Mouse (Mus musculus) intestine, embryonic 15.5 days (tissue): ENCODE data around the gene Acsl4. TPM values are rescaled to one million over a fixed set of nuclear protein-coding genes. Genes with fewer than 3 reads are reported as not detected.

ENCODE experiments used
- ATAC-seq: fragments of 200-750 bp; cut with Nextera tagmentation; 2 replicates; pipeline ENCODE4 v1.8.0; 2017; ENCODE audit warnings: moderate TSS enrichment, moderate library complexity
- H3K27ac ChIP-seq: fragments of 300-500 bp; sonication (generic); 2 replicates; pipeline ENCODE4 v1.5.1; 2015; ENCODE audit warnings: mild to moderate bottlenecking, inconsistent platforms
- H3K27me3 ChIP-seq: fragments of 300-500 bp; sonication (generic); replicated peaks from 2 replicates; pipeline ENCODE4 v1.6.1; 2015; ENCODE audit warnings: inconsistent platforms
- H3K36me3 ChIP-seq: fragments of 300-500 bp; sonication (generic); 2 replicates; pipeline ENCODE4 v1.6.1; 2015; ENCODE audit warnings: inconsistent platforms
- H3K4me1 ChIP-seq: fragments of 300-500 bp; sonication (generic); replicated peaks from 2 replicates; pipeline ENCODE4 v1.6.1; 2015; ENCODE audit warnings: inconsistent platforms
- H3K4me2 ChIP-seq: fragments of 300-500 bp; sonication (generic); replicated peaks from 2 replicates; pipeline ENCODE4 v1.6.1; 2015; ENCODE audit warnings: mild to moderate bottlenecking, inconsistent platforms
- H3K4me3 ChIP-seq: fragments of 300-500 bp; sonication (generic); replicated peaks from 2 replicates; pipeline ENCODE4 v1.5.1; 2015; ENCODE audit warnings: inconsistent platforms
- H3K9ac ChIP-seq: fragments of 300-500 bp; sonication (generic); 2 replicates; pipeline ENCODE4 v1.6.1; 2015; ENCODE audit warnings: inconsistent platforms
- H3K9me3 ChIP-seq: fragments of 300-500 bp; sonication (generic); 2 replicates; pipeline ENCODE4 v1.6.1; 2016; ENCODE audit warnings: inconsistent platforms
- WGBS: fragments of 180-500 bp; shearing (Covaris S2); methylation state at CpG from one replicate; pipeline ENCODE4 v1.1.7; 2015; 5-methylcytosine and 5-hydroxymethylcytosine counted together
- polyA plus RNA-seq: library from polyadenylated mRNA; unstranded; fragments of >200 nt; fragmentation: Nextera tagmentation; extraction: Ambion mirVana; gene quantifications from 2 replicates; pipeline ENCODE4 v1.2.1, GENCODE M21; 2015

The Acsl4 gene
- polyA plus RNA-seq, 1 experiment from 2014 or later = 12.6 TPM

GRCm38 (mm10) chrX:142387634-142388033, 2.7 kb downstream of the Acsl4 start:
- no peak for ATAC-seq
- Histone ChIP-seq H3K36me3 (no peaks in the 10 kb centered on the region), H3K27ac (no peak overlapping the region), H3K9ac (no peak overlapping the region), H3K4me1 (no peaks in the 10 kb centered on the region), H3K4me2 (no peak overlapping the region), H3K9me3 (no peaks in the 10 kb centered on the region), H3K4me3 (no peak overlapping the region), H3K27me3 (peaks cover 3% of the 10 kb centered on the region; the same call in 1 of the 2 replicates)
- 95% methylated on average over 1 of the region's 1 CpGs for WGBS

DNA sequence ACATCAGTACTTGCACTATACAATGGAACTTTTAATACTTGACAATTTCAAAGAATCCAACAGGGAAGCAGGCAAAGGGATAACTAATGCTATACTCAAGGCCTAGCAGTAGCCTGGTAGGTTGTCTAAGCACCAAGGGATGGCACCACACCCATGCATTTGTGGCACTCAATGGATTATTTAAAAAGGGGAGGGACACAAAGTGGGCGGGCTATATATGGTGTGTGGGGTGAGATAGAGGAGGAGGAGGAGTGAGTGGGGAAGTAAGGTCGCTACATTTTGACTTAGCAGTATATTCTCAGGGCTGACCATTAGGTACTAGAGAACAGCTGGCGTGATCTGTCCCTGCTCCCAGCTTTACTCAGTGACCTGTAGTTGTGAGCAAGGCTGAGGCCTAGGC, 5.4 kb downstream of the Acsl4 start:
- ATAC-seq = 0 out of 2 replicates have a peak, but pooled peaks have one; percentile 20
- Histone ChIP-seq H3K4me1 (no peaks in the 10 kb centered on the region), H3K4me3 (no peak overlapping the region), H3K27me3 (no peaks in the 10 kb centered on the region), H3K27ac (no peak overlapping the region), H3K36me3 (no peaks in the 10 kb centered on the region), H3K9me3 (no peaks in the 10 kb centered on the region), H3K9ac (no peak overlapping the region), H3K4me2 (no peak overlapping the region)
- 83% methylated on average over 3 of the region's 3 CpGs for WGBS

DNA sequence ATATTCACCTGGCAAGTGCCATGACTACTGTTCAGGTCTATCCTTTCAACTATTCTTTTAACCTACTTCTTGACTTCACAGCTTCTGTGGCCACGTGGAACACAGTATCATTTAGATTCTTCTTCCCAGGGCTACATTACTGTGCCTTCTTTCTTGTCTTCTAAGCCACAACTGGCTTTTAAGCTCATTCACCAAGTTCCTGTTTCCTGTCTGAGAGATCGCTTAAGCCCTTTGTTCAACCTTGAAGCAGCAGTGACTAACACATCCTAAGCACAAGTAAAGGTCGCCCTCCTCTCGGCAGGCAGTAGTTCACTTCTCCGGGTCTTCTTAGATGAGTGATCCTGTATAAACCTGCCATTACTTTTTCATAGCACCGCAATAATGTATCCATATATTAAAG, 10.4 kb downstream of the Acsl4 start:
- no peaks in the 10 kb centered on the region for H3K36me3 ChIP-seq
- 79% methylated on average over 6 of the region's 6 CpGs for WGBS
- no peak overlapping the region for H3K4me3 ChIP-seq
- no peak overlapping the region for H3K9ac ChIP-seq
- ATAC-seq = no peak
- no peaks in the 10 kb centered on the region for H3K9me3 ChIP-seq
- H3K27ac ChIP-seq = no peak overlapping the region
- H3K4me2 ChIP-seq = no peak overlapping the region
- H3K27me3 ChIP-seq = no peaks in the 10 kb centered on the region
- H3K4me1 ChIP-seq = no peaks in the 10 kb centered on the region

GRCm38 (mm10) chrX:142378048-142378447, 12.3 kb downstream of the Acsl4 start:
- H3K4me3 ChIP-seq = no peak overlapping the region
- 86% methylated on average over 6 of the region's 6 CpGs for WGBS
- no peak overlapping the region for H3K4me2 ChIP-seq
- no peaks in the 10 kb centered on the region for H3K27me3 ChIP-seq
- H3K4me1 ChIP-seq = no peaks in the 10 kb centered on the region
- no peak overlapping the region for H3K27ac ChIP-seq
- H3K9ac ChIP-seq = no peak overlapping the region
- no peaks in the 10 kb centered on the region for H3K36me3 ChIP-seq
- no peaks in the 10 kb centered on the region for H3K9me3 ChIP-seq
- ATAC-seq = no peak

DNA sequence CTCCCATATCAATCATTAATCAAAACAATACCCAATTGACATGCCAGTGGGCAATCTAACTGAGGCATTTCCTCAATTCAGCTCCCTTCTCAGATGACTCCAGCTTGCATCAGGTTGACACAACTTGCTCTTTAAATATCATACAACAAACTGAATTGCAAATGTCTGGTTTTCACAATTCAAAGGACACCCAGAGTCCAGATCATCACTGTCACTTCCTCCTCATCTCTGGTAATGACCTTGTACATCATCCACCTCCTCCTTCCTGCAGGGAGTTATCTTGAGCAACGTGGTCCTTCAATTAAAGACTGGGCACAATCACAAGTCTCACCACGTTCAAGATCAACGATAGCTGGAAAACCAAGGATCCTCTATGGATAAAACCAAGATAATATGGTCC, 13.0 kb downstream of the Acsl4 start:
- H3K4me2 ChIP-seq = no peak overlapping the region
- no peak overlapping the region for H3K4me3 ChIP-seq
- 69% methylated on average over 3 of the region's 3 CpGs for WGBS
- no peak for ATAC-seq
- no peaks in the 10 kb centered on the region for H3K36me3 ChIP-seq
- H3K27ac ChIP-seq = no peak overlapping the region
- no peaks in the 10 kb centered on the region for H3K9me3 ChIP-seq
- H3K9ac ChIP-seq = no peak overlapping the region
- no peaks in the 10 kb centered on the region for H3K27me3 ChIP-seq
- H3K4me1 ChIP-seq = no peaks in the 10 kb centered on the region

GRCm38 (mm10) chrX:142376747-142377146, 13.6 kb downstream of the Acsl4 start:
- Histone ChIP-seq H3K27ac (no peak overlapping the region), H3K4me2 (no peak overlapping the region), H3K4me3 (no peak overlapping the region), H3K4me1 (no peaks in the 10 kb centered on the region), H3K9ac (no peak overlapping the region), H3K36me3 (no peaks in the 10 kb centered on the region), H3K27me3 (no peaks in the 10 kb centered on the region), H3K9me3 (no peaks in the 10 kb centered on the region)
- no peak for ATAC-seq
- 51% methylated on average over 3 of the region's 3 CpGs for WGBS

DNA sequence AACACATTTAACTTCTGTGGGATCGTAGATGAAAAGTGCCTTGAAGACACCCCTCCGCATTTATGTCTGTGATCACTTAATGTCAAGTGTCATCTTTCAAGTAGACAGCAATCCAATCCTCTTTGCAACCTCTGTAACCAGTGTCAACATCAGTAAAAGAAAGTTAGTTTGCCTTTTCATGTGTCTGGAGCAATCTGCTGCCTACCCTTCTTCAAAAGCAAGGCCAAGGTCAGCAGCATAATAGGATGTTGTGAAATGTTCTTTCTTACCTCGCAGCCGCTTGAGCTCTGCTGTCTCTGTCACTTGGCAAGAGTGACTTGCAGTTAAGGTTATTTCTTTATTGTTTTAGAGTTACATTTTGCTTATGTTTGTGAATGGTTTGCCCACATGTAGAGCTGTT, 14.8 kb downstream of the Acsl4 start:
- no peak for ATAC-seq
- 85% methylated on average over 4 of the region's 4 CpGs for WGBS
- Histone ChIP-seq H3K9me3 (no peaks in the 10 kb centered on the region), H3K36me3 (no peaks in the 10 kb centered on the region), H3K4me1 (no peaks in the 10 kb centered on the region), H3K27ac (no peak overlapping the region), H3K4me3 (no peak overlapping the region), H3K9ac (no peak overlapping the region), H3K27me3 (no peaks in the 10 kb centered on the region), H3K4me2 (no peak overlapping the region)

- no peak overlapping the region for H3K9ac ChIP-seq
- H3K36me3 ChIP-seq = no peaks in the 10 kb centered on the region
- no peak overlapping the region for H3K27ac ChIP-seq
- no peaks in the 10 kb centered on the region for H3K9me3 ChIP-seq
- no peak overlapping the region for H3K4me2 ChIP-seq
- no peak overlapping the region for H3K4me3 ChIP-seq
- no peaks in the 10 kb centered on the region for H3K4me1 ChIP-seq
- ATAC-seq = no peak
- H3K27me3 ChIP-seq = no peaks in the 10 kb centered on the region
- WGBS = 21% methylated on average over 3 of the region's 3 CpGs
These were observed 17.9 kb downstream of the Acsl4 start for GRCm38 (mm10) chrX:142372393-142372792.

DNA sequence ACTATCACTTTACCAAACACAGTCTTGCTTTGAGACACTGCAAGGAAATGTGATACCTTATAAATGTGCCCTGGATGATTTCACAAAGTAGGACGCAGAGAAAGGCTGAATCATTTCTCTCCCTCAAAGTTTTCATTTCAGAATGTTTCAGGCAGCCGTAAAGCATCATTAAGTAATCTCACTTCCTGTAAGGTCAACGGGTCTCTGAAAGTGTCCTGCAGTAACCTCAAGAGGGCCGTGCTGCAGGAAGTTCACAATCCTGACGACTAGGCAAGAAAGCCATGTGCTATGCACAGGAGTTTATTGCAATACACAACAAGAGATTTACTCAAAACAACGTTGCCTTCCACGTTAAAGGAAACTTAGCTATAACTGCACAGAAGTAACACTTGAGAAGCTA, 20.4 kb downstream of the Acsl4 start:
- H3K9ac ChIP-seq = no peak overlapping the region
- no peaks in the 10 kb centered on the region for H3K9me3 ChIP-seq
- 42% methylated on average over 7 of the region's 7 CpGs for WGBS
- H3K27me3 ChIP-seq = no peaks in the 10 kb centered on the region
- no peak overlapping the region for H3K4me2 ChIP-seq
- H3K36me3 ChIP-seq = no peaks in the 10 kb centered on the region
- no peak for ATAC-seq
- no peak overlapping the region for H3K27ac ChIP-seq
- H3K4me3 ChIP-seq = no peak overlapping the region
- H3K4me1 ChIP-seq = no peaks in the 10 kb centered on the region

DNA sequence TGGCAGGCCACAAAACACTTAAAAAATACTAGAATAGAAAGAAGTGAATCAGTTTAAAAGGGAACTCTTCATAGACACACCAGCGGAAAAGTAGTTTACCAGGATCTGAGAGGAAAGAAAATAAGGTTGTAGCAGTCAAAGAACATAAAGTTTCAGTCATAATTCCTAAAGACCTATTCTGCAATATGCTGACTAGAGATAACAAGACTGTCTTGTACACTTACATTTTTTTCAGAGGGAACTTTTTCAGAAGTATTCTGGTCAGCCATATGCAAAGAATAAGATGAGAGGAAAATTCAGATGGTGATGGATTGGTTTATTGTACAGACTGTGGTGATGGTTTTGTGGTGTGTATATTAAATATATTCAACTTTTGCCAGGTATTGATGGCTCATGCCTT, 26.5 kb downstream of the Acsl4 start:
- H3K9me3 ChIP-seq = no peaks in the 10 kb centered on the region
- ATAC-seq = no peak
- WGBS = 70% methylated on average over 1 of the region's 1 CpGs

GRCm38 (mm10) chrX:142359031-142359430, 31.3 kb downstream of the Acsl4 start:
- no peak overlapping the region for H3K4me3 ChIP-seq
- H3K4me1 ChIP-seq = no peaks in the 10 kb centered on the region
- no peak for ATAC-seq
- H3K36me3 ChIP-seq = no peaks in the 10 kb centered on the region
- no peak overlapping the region for H3K9ac ChIP-seq
- H3K9me3 ChIP-seq = no peaks in the 10 kb centered on the region
- H3K27ac ChIP-seq = no peak overlapping the region
- H3K27me3 ChIP-seq = no peaks in the 10 kb centered on the region
- WGBS = 82% methylated on average over 7 of the region's 7 CpGs
- H3K4me2 ChIP-seq = no peak overlapping the region

More for the DNA sequence above, 26.5 kb downstream of the Acsl4 start:
- Histone ChIP-seq H3K27ac (no peak overlapping the region), H3K4me2 (no peak overlapping the region), H3K27me3 (no peaks in the 10 kb centered on the region), H3K4me1 (no peaks in the 10 kb centered on the region), H3K4me3 (no peak overlapping the region), H3K9ac (no peak overlapping the region), H3K36me3 (no peaks in the 10 kb centered on the region)

GRCm38 (mm10) chrX:142358427-142358826, 31.9 kb downstream of the Acsl4 start:
- no peak overlapping the region for H3K4me2 ChIP-seq
- no peak for ATAC-seq
- no peak overlapping the region for H3K9ac ChIP-seq
- 84% methylated on average over 5 of the region's 5 CpGs for WGBS
- no peak overlapping the region for H3K4me3 ChIP-seq
- H3K27me3 ChIP-seq = no peaks in the 10 kb centered on the region
- no peak overlapping the region for H3K27ac ChIP-seq
- no peaks in the 10 kb centered on the region for H3K36me3 ChIP-seq
- H3K9me3 ChIP-seq = no peaks in the 10 kb centered on the region
- no peaks in the 10 kb centered on the region for H3K4me1 ChIP-seq

DNA sequence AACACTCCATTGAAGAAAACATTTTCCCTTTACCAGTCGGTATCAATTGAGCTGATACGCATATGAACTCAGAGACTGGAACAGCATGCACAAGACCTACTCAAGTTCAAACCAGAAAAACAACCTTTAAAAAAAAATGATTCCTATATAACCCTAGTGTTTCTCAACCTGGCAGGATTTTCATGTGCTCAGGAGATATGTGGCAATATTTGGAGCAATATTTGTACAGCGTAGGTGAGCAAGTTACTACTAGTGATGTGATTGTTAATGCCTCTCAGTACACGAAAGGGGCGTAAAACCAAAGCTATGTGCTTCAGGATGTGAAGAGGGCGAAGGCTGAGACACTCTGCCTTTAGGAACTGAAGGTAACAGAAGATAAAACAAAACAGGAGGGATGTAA, 54.1 kb downstream of the Acsl4 start:
- H3K27me3 ChIP-seq = no peaks in the 10 kb centered on the region
- no peak for ATAC-seq
- no peak overlapping the region for H3K4me3 ChIP-seq
- H3K4me2 ChIP-seq = no peak overlapping the region
- H3K9me3 ChIP-seq = no peaks in the 10 kb centered on the region
- no peaks in the 10 kb centered on the region for H3K36me3 ChIP-seq
- WGBS = 92% methylated on average over 6 of the region's 6 CpGs
- no peaks in the 10 kb centered on the region for H3K4me1 ChIP-seq
- no peak overlapping the region for H3K9ac ChIP-seq
- no peak overlapping the region for H3K27ac ChIP-seq

DNA sequence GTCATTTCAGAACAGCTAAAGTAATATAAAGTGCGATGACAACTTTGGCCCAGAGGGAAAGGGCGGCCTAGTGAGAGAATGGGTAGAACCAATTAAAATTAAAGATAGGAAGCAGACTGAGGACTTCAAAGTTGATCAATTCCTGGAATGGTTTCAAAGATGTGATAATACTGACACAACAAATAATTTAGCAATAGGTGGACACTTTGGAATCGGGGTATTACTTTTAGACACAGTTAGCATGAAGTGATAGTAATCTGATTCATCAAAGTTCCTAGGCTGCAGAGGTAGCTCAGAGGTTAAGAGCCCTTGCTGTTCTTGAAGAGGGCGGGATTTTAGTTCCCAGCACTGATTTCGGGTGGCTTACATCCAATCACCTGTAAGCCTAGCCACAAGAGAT, 54.8 kb downstream of the Acsl4 start:
- H3K9me3 ChIP-seq = no peaks in the 10 kb centered on the region
- no peaks in the 10 kb centered on the region for H3K36me3 ChIP-seq
- no peak overlapping the region for H3K4me2 ChIP-seq
- H3K27ac ChIP-seq = no peak overlapping the region
- no peak overlapping the region for H3K4me3 ChIP-seq
- H3K27me3 ChIP-seq = no peaks in the 10 kb centered on the region
- H3K4me1 ChIP-seq = no peaks in the 10 kb centered on the region
- no peak for ATAC-seq
- WGBS = 89% methylated on average over 5 of the region's 5 CpGs
- no peak overlapping the region for H3K9ac ChIP-seq
